Mouse (Mus musculus) lung, embryonic 16.5 days (tissue): ENCODE results near the gene Capn7. TPM values are rescaled to one million over a fixed set of nuclear protein-coding genes. Genes with fewer than 3 reads are reported as not detected.

Experiments
- ATAC-seq: fragments of 200-750 bp; cut with Nextera tagmentation; 2 replicates; pipeline ENCODE4 v1.8.0; 2017; ENCODE audit warnings: low read depth, mild to moderate bottlenecking, moderate library complexity
- H3K27ac ChIP-seq: fragments of 300-500 bp; sonication (generic); 2 replicates; pipeline ENCODE4 v1.5.1; 2014; ENCODE audit warnings: mild to moderate bottlenecking, control low read depth, low read length
- H3K27me3 ChIP-seq: fragments of 300-500 bp; sonication (generic); 2 replicates; pipeline ENCODE4 v1.6.1; 2014; ENCODE audit warnings: low read depth, low read length, mixed read lengths; ENCODE audit not compliant: control insufficient read depth, insufficient read depth
- H3K36me3 ChIP-seq: fragments of 300-500 bp; sonication (generic); 2 replicates; pipeline ENCODE4 v1.6.1; 2014; ENCODE audit warnings: low read length; ENCODE audit not compliant: control insufficient read depth, insufficient read depth
- H3K4me1 ChIP-seq: fragments of 300-500 bp; sonication (generic); replicated peaks from 2 replicates; pipeline ENCODE4 v1.6.1; 2014; ENCODE audit warnings: low read length, mixed read lengths; ENCODE audit not compliant: control insufficient read depth, insufficient read depth
- H3K4me2 ChIP-seq: fragments of 300-500 bp; sonication (generic); 2 replicates; pipeline ENCODE4 v1.6.1; 2014; ENCODE audit warnings: low read depth, low read length, control low read depth
- H3K4me3 ChIP-seq: fragments of 300-500 bp; sonication (generic); 2 replicates; pipeline ENCODE4 v1.5.1; 2014; ENCODE audit warnings: mild to moderate bottlenecking, low read length, control low read depth
- H3K9ac ChIP-seq: fragments of 300-500 bp; sonication (generic); 2 replicates; pipeline ENCODE4 v1.6.1; 2014; ENCODE audit warnings: low read length, control low read depth
- H3K9me3 ChIP-seq: fragments of 300-500 bp; sonication (generic); 2 replicates; pipeline ENCODE4 v1.6.1; 2016; ENCODE audit warnings: low read length; ENCODE audit not compliant: control insufficient read depth
- WGBS: fragments of 180-500 bp; shearing (Covaris S2); extraction: QIAGEN DNeasy Blood & Tissue Kit; methylation state at CpG from one replicate; pipeline ENCODE4 v1.1.7; 2014; 5-methylcytosine and 5-hydroxymethylcytosine counted together
- polyA plus RNA-seq: library from polyadenylated mRNA; unstranded; fragments of >200 nt; fragmentation: Nextera tagmentation; extraction: Ambion mirVana; gene quantifications from 2 replicates; pipeline ENCODE4 v1.2.1, GENCODE M21; 2015

The Capn7 gene
- polyA plus RNA-seq, 1 experiment from 2014 or later = 34.9 TPM

- H3K9ac ChIP-seq = no peak overlapping the region
- no peak overlapping the region for H3K4me2 ChIP-seq
- H3K4me3 ChIP-seq = no peak overlapping the region
- no peaks in the 10 kb centered on the region for H3K9me3 ChIP-seq
- no peaks in the 10 kb centered on the region for H3K27me3 ChIP-seq
- peaks cover 27% of the 10 kb centered on the region for H3K4me1 ChIP-seq
- H3K27ac ChIP-seq = no peak overlapping the region
- H3K36me3 ChIP-seq = no peaks in the 10 kb centered on the region; the same call in 1 of the 2 replicates
- WGBS = 89% methylated on average over 11 of the region's 11 CpGs
- no peak for ATAC-seq
Observed at GRCm38 (mm10) chr14:31383470-31384050, 47.1 kb downstream of the Capn7 start.

GRCm38 (mm10) chr14:31384366-31385323 is 48.2 kb downstream of the Capn7 start:
- ATAC-seq = no peak
- H3K27ac ChIP-seq = peak overlapping the region; percentile 0

GRCm38 (mm10) chr14:31385406-31385805 is 49.0 kb downstream of the Capn7 start:
- H3K36me3 ChIP-seq = no peaks in the 10 kb centered on the region; the same call in 1 of the 2 replicates
- H3K9me3 ChIP-seq = no peaks in the 10 kb centered on the region
- peaks cover 31% of the 10 kb centered on the region for H3K4me1 ChIP-seq
- no peak overlapping the region for H3K4me3 ChIP-seq
- H3K4me2 ChIP-seq = no peak overlapping the region
- H3K9ac ChIP-seq = no peak overlapping the region
- peak overlapping the region; percentile 0 for H3K27ac ChIP-seq
- WGBS = 89% methylated on average over 5 of the region's 5 CpGs
- no peaks in the 10 kb centered on the region for H3K27me3 ChIP-seq
- ATAC-seq = no peak

More at GRCm38 (mm10) chr14:31384366-31385323, 48.2 kb downstream of the Capn7 start:
- H3K27me3 ChIP-seq = no peaks in the 10 kb centered on the region
- no peaks in the 10 kb centered on the region; the same call in 1 of the 2 replicates for H3K36me3 ChIP-seq
- H3K4me1 ChIP-seq = peaks cover 31% of the 10 kb centered on the region
- H3K4me2 ChIP-seq = no peak overlapping the region
- 42% methylated on average over 13 of the region's 13 CpGs for WGBS
- H3K9me3 ChIP-seq = no peaks in the 10 kb centered on the region
- H3K9ac ChIP-seq = peak overlapping the region; percentile 31
- no peak overlapping the region for H3K4me3 ChIP-seq

GRCm38 (mm10) chr14:31385977-31386697 is 49.7 kb downstream of the Capn7 start:
- Histone ChIP-seq H3K9ac (no peak overlapping the region), H3K4me3 (no peak overlapping the region), H3K4me1 (peaks cover 31% of the 10 kb centered on the region), H3K27me3 (no peaks in the 10 kb centered on the region), H3K4me2 (no peak overlapping the region), H3K36me3 (no peaks in the 10 kb centered on the region; the same call in 1 of the 2 replicates), H3K9me3 (no peaks in the 10 kb centered on the region), H3K27ac (peak overlapping the region; percentile 41; the same call in 1 of the 2 replicates)
- peak; percentile 85 for ATAC-seq
- 38% methylated on average over 13 of the region's 13 CpGs for WGBS

- WGBS = 53% methylated on average over 11 of the region's 11 CpGs
- Histone ChIP-seq H3K27me3 (no peaks in the 10 kb centered on the region), H3K9ac (no peak overlapping the region), H3K9me3 (no peaks in the 10 kb centered on the region), H3K36me3 (no peaks in the 10 kb centered on the region; the same call in 1 of the 2 replicates), H3K4me1 (peaks cover 31% of the 10 kb centered on the region), H3K27ac (no peak overlapping the region), H3K4me3 (no peak overlapping the region), H3K4me2 (no peak overlapping the region)
- ATAC-seq = peak; percentile 14; the same call in 1 of the 2 replicates
Observed at GRCm38 (mm10) chr14:31387301-31387981, 51.0 kb downstream of the Capn7 start.

GRCm38 (mm10) chr14:31388086-31388872 is 51.8 kb downstream of the Capn7 start:
- H3K4me1 ChIP-seq = peaks cover 36% of the 10 kb centered on the region
- no peak overlapping the region for H3K4me2 ChIP-seq
- H3K4me3 ChIP-seq = no peak overlapping the region
- H3K9me3 ChIP-seq = no peaks in the 10 kb centered on the region
- no peak overlapping the region for H3K9ac ChIP-seq
- H3K27ac ChIP-seq = peak overlapping the region; percentile 55; the same call in 1 of the 2 replicates
- no peaks in the 10 kb centered on the region for H3K27me3 ChIP-seq
- no peaks in the 10 kb centered on the region; the same call in 1 of the 2 replicates for H3K36me3 ChIP-seq
- 59% methylated on average over 13 of the region's 13 CpGs for WGBS
- no peak for ATAC-seq

- Histone ChIP-seq H3K27me3 (no peaks in the 10 kb centered on the region), H3K36me3 (no peaks in the 10 kb centered on the region), H3K4me2 (no peak overlapping the region), H3K9me3 (no peaks in the 10 kb centered on the region), H3K9ac (no peak overlapping the region), H3K27ac (no peak overlapping the region), H3K4me3 (no peak overlapping the region), H3K4me1 (peaks cover 32% of the 10 kb centered on the region)
- WGBS = 91% methylated on average over 8 of the region's 8 CpGs
- ATAC-seq = no peak
Observed at GRCm38 (mm10) chr14:31389421-31390147, 53.1 kb downstream of the Capn7 start.

- H3K4me1 ChIP-seq = peaks cover 18% of the 10 kb centered on the region
- no peak overlapping the region for H3K4me2 ChIP-seq
- ATAC-seq = no peak
- no peak overlapping the region for H3K9ac ChIP-seq
- H3K36me3 ChIP-seq = no peaks in the 10 kb centered on the region
- no peak overlapping the region for H3K27ac ChIP-seq
- 59% methylated on average over 5 of the region's 5 CpGs for WGBS
- H3K4me3 ChIP-seq = no peak overlapping the region
- peaks cover 2% of the 10 kb centered on the region; the same call in 1 of the 2 replicates for H3K9me3 ChIP-seq
- H3K27me3 ChIP-seq = no peaks in the 10 kb centered on the region
Observed at GRCm38 (mm10) chr14:31392300-31392699, 55.9 kb downstream of the Capn7 start.
